Mouse (Mus musculus): ENCODE data around the gene Tagln. TPM values are rescaled to one million over a fixed set of nuclear protein-coding genes. Genes with fewer than 3 reads are reported as not detected.
A peak's percentile ranks its signal among the peaks of the same experiment; 100 is the strongest.

The Tagln gene
- polyA plus RNA-seq, 1 experiment from 2014 or later, result 443 TPM

DNA sequence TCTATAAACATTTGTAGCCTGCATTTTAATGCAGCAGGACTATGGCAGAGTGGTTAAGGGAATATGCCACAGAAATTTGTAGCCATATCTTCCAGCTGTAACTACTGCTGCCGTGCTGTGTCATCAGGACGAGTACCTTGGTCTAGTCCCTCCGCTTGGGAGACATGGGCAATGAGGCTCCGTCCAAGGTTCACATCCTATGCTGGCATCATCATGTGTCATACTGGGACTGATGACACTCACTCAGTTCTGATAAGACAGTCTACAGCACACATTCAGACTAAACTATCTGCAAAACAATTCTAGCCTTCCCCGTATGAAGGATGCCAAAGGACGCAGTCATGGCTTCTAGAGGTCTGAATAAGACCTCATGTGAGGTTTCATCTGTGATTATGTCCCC, 27.7 kb upstream of the Tagln start:
- WGBS, result 91% methylated on average over 6 of the region's 6 CpGs
- H3K27ac ChIP-seq (ENCODE audit: low read depth), result no peak overlapping the region
- DNase-seq (ENCODE audit: low spot score) (no peak), ATAC-seq (replicated peaks; ENCODE audit: low FRiP score, low TSS enrichment, low read depth) (no peak)
- no peak overlapping the region for H3K9ac ChIP-seq (ENCODE audit: low read length)
- H3K4me3 ChIP-seq (ENCODE audit: low read depth, low read length), result no peak overlapping the region
- H3K27me3 ChIP-seq (replicated peaks; ENCODE audit: control insufficient read depth, insufficient read depth, low read length), result no peaks in the 10 kb centered on the region
- H3K9me3 ChIP-seq (ENCODE audit: control insufficient read depth, low read length), result no peaks in the 10 kb centered on the region
- no peaks in the 10 kb centered on the region for H3K4me1 ChIP-seq (replicated peaks; ENCODE audit: control insufficient read depth, insufficient read depth, low read length)
- H3K4me2 ChIP-seq (ENCODE audit: low read length), result no peak overlapping the region
- H3K36me3 ChIP-seq (ENCODE audit: control insufficient read depth, insufficient read depth, low read length), result peaks cover 69% of the 10 kb centered on the region

DNA sequence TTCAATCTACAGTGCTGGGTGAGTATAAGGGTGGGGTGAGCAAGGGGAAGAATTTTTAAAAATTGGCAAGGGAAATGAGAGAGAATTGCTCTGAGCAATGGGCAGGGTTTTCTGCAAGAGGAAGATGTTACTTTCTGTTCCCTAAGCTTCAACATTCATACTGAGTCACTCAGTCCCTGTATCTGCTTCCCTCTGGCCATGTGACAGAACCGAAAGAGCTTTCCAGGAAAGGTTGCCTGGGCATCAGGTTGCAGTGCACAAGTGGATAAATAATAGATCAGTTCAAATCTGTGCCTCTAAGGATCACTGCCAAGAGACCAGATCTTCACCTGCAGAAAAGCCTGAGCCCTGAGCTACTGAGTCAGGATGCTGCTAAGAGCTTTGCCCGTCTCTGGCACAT, 26.0 kb upstream of the Tagln start:
- H3K27me3 ChIP-seq (replicated peaks; ENCODE audit: control insufficient read depth, insufficient read depth, low read length), result no peaks in the 10 kb centered on the region
- ATAC-seq (replicated peaks; ENCODE audit: low FRiP score, low TSS enrichment, low read depth) (no peak), DNase-seq (ENCODE audit: low spot score) (no peak)
- no peak overlapping the region for H3K4me3 ChIP-seq (ENCODE audit: low read depth, low read length)
- no peak overlapping the region for H3K4me2 ChIP-seq (ENCODE audit: low read length)
- H3K27ac ChIP-seq (ENCODE audit: low read depth), result no peak overlapping the region
- no peak overlapping the region for H3K9ac ChIP-seq (ENCODE audit: low read length)
- peaks cover 52% of the 10 kb centered on the region for H3K36me3 ChIP-seq (ENCODE audit: control insufficient read depth, insufficient read depth, low read length)
- no peaks in the 10 kb centered on the region for H3K9me3 ChIP-seq (ENCODE audit: control insufficient read depth, low read length)
- 84% methylated on average over 2 of the region's 2 CpGs for WGBS
- no peaks in the 10 kb centered on the region for H3K4me1 ChIP-seq (replicated peaks; ENCODE audit: control insufficient read depth, insufficient read depth, low read length)

DNA sequence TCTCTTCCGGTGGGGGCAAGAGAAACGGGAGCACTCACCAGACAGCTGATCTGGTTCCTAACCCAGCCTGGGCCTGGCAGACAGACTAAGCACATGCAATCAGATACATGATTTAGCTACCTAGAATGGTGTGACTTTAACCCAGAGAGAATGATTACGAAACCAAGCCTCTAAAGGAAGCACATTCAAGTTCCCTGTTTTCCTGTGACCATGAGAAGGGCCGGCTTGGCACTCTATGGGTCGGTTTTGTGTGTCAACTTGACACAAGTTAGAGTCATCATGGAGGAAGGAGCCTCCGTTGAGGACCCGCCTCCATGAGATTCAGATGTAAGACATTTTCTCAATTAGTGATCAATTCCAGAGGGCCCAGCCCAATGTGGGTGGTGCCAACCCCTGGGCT, 23.8 kb upstream of the Tagln start:
- H3K27ac ChIP-seq (ENCODE audit: low read depth), result no peak overlapping the region
- ATAC-seq (replicated peaks; ENCODE audit: low FRiP score, low TSS enrichment, low read depth), result no peak

DNA sequence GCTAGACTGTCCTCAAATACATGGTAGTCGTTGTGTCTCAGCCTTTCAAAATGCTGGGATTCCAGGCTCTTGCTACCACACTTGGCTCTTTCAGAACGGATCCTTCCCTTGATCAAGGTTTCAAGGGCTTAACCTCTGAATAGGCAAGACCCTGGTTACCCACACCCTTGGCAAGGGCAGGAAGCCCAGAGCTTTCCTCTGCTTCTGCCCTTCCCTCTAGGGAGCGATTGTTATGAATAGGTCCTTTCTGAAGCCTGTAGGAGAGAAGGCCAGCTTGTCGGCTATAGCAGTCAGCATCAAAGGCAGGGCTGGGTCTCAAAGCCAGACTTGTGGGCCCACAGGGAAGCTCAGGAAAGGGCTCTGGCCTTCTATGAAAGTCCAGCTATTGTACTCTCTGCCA, 23.0 kb upstream of the Tagln start:
- Histone ChIP-seq H3K9ac (ENCODE audit: low read length) (no peak overlapping the region), H3K9me3 (ENCODE audit: control insufficient read depth, low read length) (no peaks in the 10 kb centered on the region), H3K4me2 (ENCODE audit: low read length) (no peak overlapping the region), H3K36me3 (ENCODE audit: control insufficient read depth, insufficient read depth, low read length) (peaks cover 22% of the 10 kb centered on the region), H3K4me1 (replicated peaks; ENCODE audit: control insufficient read depth, insufficient read depth, low read length) (peaks cover 11% of the 10 kb centered on the region), H3K4me3 (ENCODE audit: low read depth, low read length) (no peak overlapping the region), H3K27ac (ENCODE audit: low read depth) (0 out of 2 replicates have a peak overlapping the region, but pooled peaks have one; percentile 0), H3K27me3 (replicated peaks; ENCODE audit: control insufficient read depth, insufficient read depth, low read length) (no peaks in the 10 kb centered on the region)
- 48% methylated on average over 4 of the region's 4 CpGs for WGBS
- no peak for DNase-seq (ENCODE audit: low spot score)
- no peak for ATAC-seq (replicated peaks; ENCODE audit: low FRiP score, low TSS enrichment, low read depth)

More for the DNA sequence above, 23.8 kb upstream of the Tagln start:
- H3K4me1 ChIP-seq (replicated peaks; ENCODE audit: control insufficient read depth, insufficient read depth, low read length), result peaks cover 8% of the 10 kb centered on the region; the same call in 1 of the 2 replicates
- H3K36me3 ChIP-seq (ENCODE audit: control insufficient read depth, insufficient read depth, low read length), result peaks cover 30% of the 10 kb centered on the region
- no peak for DNase-seq (ENCODE audit: low spot score)
- no peak overlapping the region for H3K9ac ChIP-seq (ENCODE audit: low read length)
- H3K9me3 ChIP-seq (ENCODE audit: control insufficient read depth, low read length), result no peaks in the 10 kb centered on the region
- no peaks in the 10 kb centered on the region for H3K27me3 ChIP-seq (replicated peaks; ENCODE audit: control insufficient read depth, insufficient read depth, low read length)
- 78% methylated on average over 7 of the region's 7 CpGs for WGBS
- H3K4me2 ChIP-seq (ENCODE audit: low read length), result no peak overlapping the region
- H3K4me3 ChIP-seq (ENCODE audit: low read depth, low read length), result no peak overlapping the region

DNA sequence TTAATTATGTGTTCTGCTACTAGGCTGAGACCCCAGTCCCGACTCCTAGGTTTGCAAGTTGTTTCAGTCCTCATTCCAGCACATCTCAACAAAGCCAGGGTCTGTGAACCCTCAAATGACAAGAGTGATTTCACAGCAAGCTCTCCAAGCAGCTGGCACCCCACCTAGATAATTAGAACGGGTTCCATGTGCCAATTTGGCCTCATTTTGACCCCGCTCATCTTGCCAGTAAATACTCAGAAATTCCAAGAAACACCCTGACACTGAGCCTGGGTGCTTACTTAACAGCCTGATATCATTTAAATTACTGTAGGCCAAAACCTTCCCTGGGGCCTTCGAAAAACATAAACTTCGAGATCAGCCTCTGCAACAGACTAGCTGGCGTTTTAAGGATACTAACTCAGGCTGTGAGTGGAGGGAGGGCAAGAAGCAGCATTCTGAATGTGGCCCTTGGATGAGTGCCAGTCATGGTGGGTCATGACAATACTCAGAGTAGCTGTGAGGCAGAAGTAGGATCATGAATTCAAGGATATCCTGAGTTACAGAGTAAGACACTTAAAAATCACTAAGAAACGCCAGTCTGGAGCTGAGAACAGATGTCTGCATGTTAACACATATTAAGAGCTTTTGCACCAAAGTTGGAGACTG, 22.3 kb upstream of the Tagln start:
- Histone ChIP-seq H3K9ac (ENCODE audit: low read length) (no peak overlapping the region), H3K27me3 (replicated peaks; ENCODE audit: control insufficient read depth, insufficient read depth, low read length) (no peaks in the 10 kb centered on the region), H3K9me3 (ENCODE audit: control insufficient read depth, low read length) (no peaks in the 10 kb centered on the region), H3K4me1 (replicated peaks; ENCODE audit: control insufficient read depth, insufficient read depth, low read length) (peaks cover 18% of the 10 kb centered on the region), H3K36me3 (ENCODE audit: control insufficient read depth, insufficient read depth, low read length) (peaks cover 15% of the 10 kb centered on the region), H3K4me3 (ENCODE audit: low read depth, low read length) (no peak overlapping the region), H3K4me2 (ENCODE audit: low read length) (no peak overlapping the region), H3K27ac (ENCODE audit: low read depth) (0 out of 2 replicates have a peak overlapping the region, but pooled peaks have one; percentile 0)
- no peak for DNase-seq (ENCODE audit: low spot score)
- ATAC-seq (replicated peaks; ENCODE audit: low FRiP score, low TSS enrichment, low read depth), result no peak
- WGBS, result 63% methylated on average over 7 of the region's 7 CpGs

DNA sequence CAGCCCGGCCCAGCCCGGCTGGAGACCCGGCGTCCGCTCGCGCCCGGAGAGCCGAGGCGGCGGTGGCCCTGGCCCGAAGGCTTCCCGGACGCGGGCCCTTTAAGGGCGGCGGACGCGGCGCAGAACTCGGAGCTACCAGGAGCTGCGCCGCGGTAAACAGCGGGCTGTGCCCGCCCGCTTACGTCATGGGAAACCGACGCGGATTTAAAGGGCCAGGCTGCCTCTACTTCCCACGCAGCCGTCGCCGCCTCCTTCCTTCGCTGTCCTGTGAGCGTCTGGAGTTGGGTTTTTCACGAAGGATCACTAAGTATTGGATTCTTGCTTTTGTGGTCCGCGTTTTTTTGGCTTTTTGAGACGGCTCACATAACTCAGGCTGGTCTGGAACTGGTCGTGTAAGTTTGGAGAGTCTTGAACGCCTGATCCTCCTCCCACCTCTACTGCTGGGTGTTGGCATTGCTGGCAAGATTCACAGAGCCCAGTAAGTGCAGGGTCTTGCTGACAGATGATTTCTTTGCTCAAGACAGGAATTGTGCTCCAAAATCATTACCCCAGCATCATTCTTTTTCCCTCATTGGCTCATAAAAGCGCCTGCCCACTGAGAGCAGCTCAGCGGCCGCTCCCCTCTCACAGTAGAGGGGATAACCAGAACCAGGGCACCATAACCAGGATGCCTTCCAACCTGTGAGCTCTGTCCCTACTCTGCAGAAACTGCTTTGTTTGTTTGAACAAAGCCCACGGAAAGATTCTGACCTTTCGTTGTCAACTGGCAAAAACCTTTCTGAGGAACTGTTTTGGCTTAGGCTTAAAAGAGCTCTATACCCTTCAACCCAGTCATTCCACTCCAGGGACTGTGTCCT, 19.5 kb upstream of the Tagln start, which contains the start of gene Sidt2:
TSS of gene Sidt2 (minus strand) at position 152 of the 857 bp plus-strand sequence.
- WGBS, result under 1% methylated on average over 48 of the region's 48 CpGs
- peak within 1 kb of the TSS; percentile 89 for H3K4me3 ChIP-seq (ENCODE audit: low read depth, low read length)
- H3K9me3 ChIP-seq (ENCODE audit: control insufficient read depth, low read length), result no peaks in the 10 kb centered on the region
- peaks cover 19% of the 10 kb centered on the region for H3K4me1 ChIP-seq (replicated peaks; ENCODE audit: control insufficient read depth, insufficient read depth, low read length)
- peaks cover 16% of the 10 kb centered on the region for H3K36me3 ChIP-seq (ENCODE audit: control insufficient read depth, insufficient read depth, low read length)
- H3K27ac ChIP-seq (ENCODE audit: low read depth), result peak within 1 kb of the TSS; percentile 90
- H3K9ac ChIP-seq (ENCODE audit: low read length), result peak within 1 kb of the TSS; percentile 90
- DNase-seq (ENCODE audit: low spot score) (peak; percentile 89), ATAC-seq (replicated peaks; ENCODE audit: low FRiP score, low TSS enrichment, low read depth) (peak; percentile 95)
- no peaks in the 10 kb centered on the region for H3K27me3 ChIP-seq (replicated peaks; ENCODE audit: control insufficient read depth, insufficient read depth, low read length)
- H3K4me2 ChIP-seq (ENCODE audit: low read length), result peak within 1 kb of the TSS; percentile 91

DNA sequence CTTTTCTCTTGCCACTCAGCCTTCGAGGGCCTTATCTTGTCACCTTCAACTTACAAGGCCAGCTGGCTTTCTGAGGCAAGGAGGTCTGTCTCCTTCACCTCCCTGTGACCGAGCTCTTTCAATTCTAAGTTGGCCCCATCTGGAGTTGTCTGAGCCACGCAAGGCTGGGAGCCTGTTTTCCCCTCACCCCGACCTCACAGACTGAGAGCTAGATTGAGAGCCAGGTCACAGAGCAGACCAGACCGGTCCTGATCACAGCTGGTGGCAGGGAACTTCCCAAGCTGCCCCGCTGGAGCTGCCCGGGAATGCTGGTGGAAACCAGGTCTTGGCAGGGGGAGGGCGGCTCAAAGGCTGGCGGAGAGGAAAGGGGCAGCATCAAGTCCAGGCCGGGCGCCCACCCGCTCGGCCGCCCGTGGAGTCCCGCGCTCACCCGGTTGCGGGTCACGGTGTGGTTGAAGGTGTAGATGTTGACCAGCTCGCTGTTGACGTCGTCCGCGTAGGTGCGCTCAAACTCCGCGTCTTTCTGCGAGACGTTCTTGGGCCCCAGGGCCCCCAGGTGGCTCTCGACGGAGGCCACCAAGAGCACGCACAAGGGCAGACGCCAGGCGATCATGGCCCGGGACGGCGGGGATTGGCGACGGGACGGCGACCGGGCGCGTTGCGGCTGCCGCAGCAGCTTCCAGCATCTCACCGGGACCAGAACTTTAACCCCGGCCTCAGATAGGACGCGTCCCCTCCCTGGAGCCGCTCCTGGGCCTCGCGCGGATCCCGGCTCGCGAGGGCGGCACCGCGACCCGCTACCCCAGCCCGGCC, 18.6 kb upstream of the Tagln start:
- H3K4me2 ChIP-seq (ENCODE audit: low read length), result peak overlapping the region; percentile 91
- peaks cover 19% of the 10 kb centered on the region for H3K4me1 ChIP-seq (replicated peaks; ENCODE audit: control insufficient read depth, insufficient read depth, low read length)
- ATAC-seq (replicated peaks; ENCODE audit: low FRiP score, low TSS enrichment, low read depth) (peak; percentile 80), DNase-seq (ENCODE audit: low spot score) (peak; percentile 86)
- H3K27ac ChIP-seq (ENCODE audit: low read depth), result peak overlapping the region; percentile 90
- under 1% methylated on average over 61 of the region's 63 CpGs for WGBS
- H3K4me3 ChIP-seq (ENCODE audit: low read depth, low read length), result peak overlapping the region; percentile 89
- H3K36me3 ChIP-seq (ENCODE audit: control insufficient read depth, insufficient read depth, low read length), result peaks cover 24% of the 10 kb centered on the region
- H3K27me3 ChIP-seq (replicated peaks; ENCODE audit: control insufficient read depth, insufficient read depth, low read length), result no peaks in the 10 kb centered on the region
- H3K9me3 ChIP-seq (ENCODE audit: control insufficient read depth, low read length), result no peaks in the 10 kb centered on the region
- peak overlapping the region; percentile 90 for H3K9ac ChIP-seq (ENCODE audit: low read length)

DNA sequence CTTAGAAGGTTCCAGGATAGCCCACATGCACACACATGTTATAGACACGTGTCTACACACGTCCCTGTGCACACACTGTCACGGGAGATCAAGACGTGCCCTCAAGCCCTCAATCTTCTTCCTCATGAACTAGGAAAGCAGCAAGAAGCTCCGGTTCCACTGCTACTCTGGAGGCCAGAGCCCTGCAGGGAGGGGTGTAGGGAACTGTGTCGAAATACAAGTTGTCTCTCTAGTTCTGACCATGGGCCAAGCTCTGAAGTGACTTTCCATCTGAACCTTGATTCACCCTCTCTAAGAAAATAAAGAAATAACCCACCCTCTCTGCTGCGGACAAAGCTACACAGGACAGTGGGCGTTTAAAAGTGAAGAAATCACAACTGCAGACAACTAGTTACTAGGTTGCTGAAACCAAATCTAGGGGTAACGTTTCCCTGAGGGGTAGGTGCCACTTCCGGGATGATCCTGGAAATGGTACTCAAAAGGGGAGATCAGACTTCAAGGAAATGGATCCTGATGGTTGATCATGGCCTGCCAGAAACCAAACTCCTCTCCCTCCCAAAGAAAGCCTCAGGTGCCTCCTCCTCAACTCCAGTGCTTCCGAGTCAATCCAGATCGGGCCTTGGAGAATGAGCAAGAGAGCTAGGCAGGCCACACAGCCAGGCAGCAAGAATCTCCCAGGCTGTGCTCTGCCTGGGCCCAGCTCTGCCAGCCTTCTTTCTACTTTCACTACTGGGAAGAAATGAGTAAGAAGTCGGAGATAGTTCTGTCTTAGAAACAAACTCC, 17.8 kb upstream of the Tagln start:
- Histone ChIP-seq H3K4me3 (ENCODE audit: low read depth, low read length) (peak overlapping the region; percentile 89), H3K9ac (ENCODE audit: low read length) (peak overlapping the region; percentile 90), H3K9me3 (ENCODE audit: control insufficient read depth, low read length) (no peaks in the 10 kb centered on the region), H3K36me3 (ENCODE audit: control insufficient read depth, insufficient read depth, low read length) (peaks cover 32% of the 10 kb centered on the region), H3K4me2 (ENCODE audit: low read length) (peak overlapping the region; percentile 91), H3K27me3 (replicated peaks; ENCODE audit: control insufficient read depth, insufficient read depth, low read length) (no peaks in the 10 kb centered on the region), H3K4me1 (replicated peaks; ENCODE audit: control insufficient read depth, insufficient read depth, low read length) (peaks cover 19% of the 10 kb centered on the region), H3K27ac (ENCODE audit: low read depth) (peak overlapping the region; percentile 90)
- ATAC-seq (replicated peaks; ENCODE audit: low FRiP score, low TSS enrichment, low read depth) (no peak), DNase-seq (ENCODE audit: low spot score) (no peak)
- 62% methylated on average over 13 of the region's 13 CpGs for WGBS

Measured in intestine, embryonic 14.5 days (tissue).